Mouse (Mus musculus) neural tube, embryonic 13.5 days (tissue): ENCODE measurements around the gene Cblc. TPM values are rescaled to one million over a fixed set of nuclear protein-coding genes. Genes with fewer than 3 reads are reported as not detected.

Source experiments
- ATAC-seq: fragments of 200-750 bp; cut with Nextera tagmentation; 2 replicates; pipeline ENCODE4 v1.8.0; 2017; ENCODE audit warnings: low read depth, mild to moderate bottlenecking, moderate TSS enrichment, moderate library complexity
- H3K27ac ChIP-seq: fragments of 300-500 bp; sonication (generic); replicated peaks from 2 replicates; pipeline ENCODE4 v1.5.1; 2015; ENCODE audit warnings: moderate library complexity, mild to moderate bottlenecking, inconsistent platforms
- H3K27me3 ChIP-seq: fragments of 300-500 bp; sonication (generic); 2 replicates; pipeline ENCODE4 v1.6.1; 2015; ENCODE audit warnings: mild to moderate bottlenecking, inconsistent platforms
- H3K36me3 ChIP-seq: fragments of 300-500 bp; sonication (generic); 2 replicates; pipeline ENCODE4 v1.6.1; 2015; ENCODE audit warnings: mild to moderate bottlenecking, inconsistent platforms
- H3K4me1 ChIP-seq: fragments of 300-500 bp; sonication (generic); replicated peaks from 2 replicates; pipeline ENCODE4 v1.6.1; 2015; ENCODE audit warnings: inconsistent platforms
- H3K4me2 ChIP-seq: fragments of 300-500 bp; sonication (generic); 2 replicates; pipeline ENCODE4 v1.6.1; 2015; ENCODE audit warnings: inconsistent platforms, mild to moderate bottlenecking, moderate library complexity
- H3K4me3 ChIP-seq: fragments of 300-500 bp; sonication (generic); 2 replicates; pipeline ENCODE4 v1.5.1; 2015; ENCODE audit warnings: mild to moderate bottlenecking, inconsistent platforms
- H3K9ac ChIP-seq: fragments of 300-500 bp; sonication (generic); 2 replicates; pipeline ENCODE4 v1.6.1; 2015; ENCODE audit warnings: moderate library complexity, mild to moderate bottlenecking, inconsistent platforms
- H3K9me3 ChIP-seq: fragments of 300-500 bp; sonication (generic); 2 replicates; pipeline ENCODE4 v1.6.1; 2016; ENCODE audit warnings: inconsistent platforms
- WGBS: fragments of 180-500 bp; shearing (Covaris S2); methylation state at CpG from one replicate; pipeline ENCODE4 v1.1.7; 2015; 5-methylcytosine and 5-hydroxymethylcytosine counted together
- polyA plus RNA-seq: library from polyadenylated mRNA; unstranded; fragments of >200 nt; fragmentation: Nextera tagmentation; extraction: Ambion mirVana; gene quantifications from 2 replicates; pipeline ENCODE4 v1.2.1, GENCODE M21; 2015

The Cblc gene
- polyA plus RNA-seq, 1 experiment from 2014 or later = not detected

DNA sequence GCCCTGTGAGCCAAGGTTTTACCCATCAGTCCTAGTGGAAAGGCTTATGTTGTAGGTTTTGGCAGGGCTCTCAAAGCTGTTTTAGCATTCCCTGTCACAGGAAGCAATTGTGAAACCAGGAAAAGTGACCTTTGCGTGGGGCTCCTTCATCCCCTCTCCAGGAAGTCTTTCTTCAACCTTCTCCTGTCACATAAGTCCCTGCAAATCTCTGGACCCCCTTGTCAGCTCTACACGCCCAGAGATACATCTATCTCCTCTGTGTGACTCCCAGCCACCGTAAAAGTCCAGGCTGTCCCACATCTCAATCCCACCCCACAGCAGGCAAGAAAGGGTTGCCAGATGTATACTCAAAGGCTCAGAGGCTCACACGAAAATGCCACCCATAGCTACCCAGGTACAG, 24.9 kb downstream of the Cblc start:
- Histone ChIP-seq H3K9ac (no peak overlapping the region), H3K4me2 (no peak overlapping the region), H3K4me1 (peaks cover 21% of the 10 kb centered on the region), H3K27ac (no peak overlapping the region), H3K4me3 (no peak overlapping the region), H3K27me3 (peaks cover 44% of the 10 kb centered on the region), H3K9me3 (no peaks in the 10 kb centered on the region), H3K36me3 (no peaks in the 10 kb centered on the region)
- ATAC-seq = no peak
- WGBS = 67% methylated on average over 4 of the region's 4 CpGs

- Histone ChIP-seq H3K4me3 (peak within 1 kb of the TSS; percentile 41), H3K27me3 (peaks cover 44% of the 10 kb centered on the region), H3K36me3 (no peaks in the 10 kb centered on the region), H3K9me3 (no peaks in the 10 kb centered on the region), H3K9ac (peak within 1 kb of the TSS; percentile 72), H3K27ac (no peak within 1 kb of the TSS), H3K4me2 (peak within 1 kb of the TSS; percentile 69), H3K4me1 (peaks cover 21% of the 10 kb centered on the region)
- peak; percentile 66 for ATAC-seq
- WGBS = under 1% methylated on average over 9 of the region's 9 CpGs
Measured at GRCm38 (mm10) chr7:19770984-19771391, 25.6 kb downstream of the Cblc start, which contains the start of gene Bcam. Gene Bcam (minus strand): TSS chr7:19771016.

DNA sequence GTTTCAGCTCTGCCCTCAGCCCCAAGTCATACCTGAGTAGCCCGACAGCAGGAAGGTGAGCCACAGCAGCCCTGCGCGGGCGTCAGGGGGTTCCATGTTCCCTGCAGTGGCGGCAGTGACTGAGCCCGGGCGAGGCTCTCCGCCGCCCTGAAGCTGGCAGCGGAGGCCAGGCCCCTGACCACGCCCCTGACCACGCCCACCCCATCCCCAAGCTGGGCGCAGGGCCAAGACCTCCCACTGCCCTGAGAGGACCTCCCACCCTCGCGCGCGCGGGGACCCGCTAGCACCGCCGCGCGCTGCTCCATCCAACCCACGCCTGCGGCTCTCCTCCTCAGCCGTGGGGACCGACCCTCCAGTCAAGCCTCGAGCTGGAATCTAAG, 26.2 kb downstream of the Cblc start:
- H3K36me3 ChIP-seq = no peaks in the 10 kb centered on the region
- H3K4me2 ChIP-seq = peak overlapping the region; percentile 69
- peaks cover 21% of the 10 kb centered on the region for H3K4me1 ChIP-seq
- 0% methylated on average over 28 of the region's 28 CpGs for WGBS
- ATAC-seq = peak; percentile 76
- no peak overlapping the region for H3K27ac ChIP-seq
- peaks cover 44% of the 10 kb centered on the region for H3K27me3 ChIP-seq
- H3K9ac ChIP-seq = peak overlapping the region; percentile 72
- no peaks in the 10 kb centered on the region for H3K9me3 ChIP-seq
- peak overlapping the region; percentile 41 for H3K4me3 ChIP-seq

DNA sequence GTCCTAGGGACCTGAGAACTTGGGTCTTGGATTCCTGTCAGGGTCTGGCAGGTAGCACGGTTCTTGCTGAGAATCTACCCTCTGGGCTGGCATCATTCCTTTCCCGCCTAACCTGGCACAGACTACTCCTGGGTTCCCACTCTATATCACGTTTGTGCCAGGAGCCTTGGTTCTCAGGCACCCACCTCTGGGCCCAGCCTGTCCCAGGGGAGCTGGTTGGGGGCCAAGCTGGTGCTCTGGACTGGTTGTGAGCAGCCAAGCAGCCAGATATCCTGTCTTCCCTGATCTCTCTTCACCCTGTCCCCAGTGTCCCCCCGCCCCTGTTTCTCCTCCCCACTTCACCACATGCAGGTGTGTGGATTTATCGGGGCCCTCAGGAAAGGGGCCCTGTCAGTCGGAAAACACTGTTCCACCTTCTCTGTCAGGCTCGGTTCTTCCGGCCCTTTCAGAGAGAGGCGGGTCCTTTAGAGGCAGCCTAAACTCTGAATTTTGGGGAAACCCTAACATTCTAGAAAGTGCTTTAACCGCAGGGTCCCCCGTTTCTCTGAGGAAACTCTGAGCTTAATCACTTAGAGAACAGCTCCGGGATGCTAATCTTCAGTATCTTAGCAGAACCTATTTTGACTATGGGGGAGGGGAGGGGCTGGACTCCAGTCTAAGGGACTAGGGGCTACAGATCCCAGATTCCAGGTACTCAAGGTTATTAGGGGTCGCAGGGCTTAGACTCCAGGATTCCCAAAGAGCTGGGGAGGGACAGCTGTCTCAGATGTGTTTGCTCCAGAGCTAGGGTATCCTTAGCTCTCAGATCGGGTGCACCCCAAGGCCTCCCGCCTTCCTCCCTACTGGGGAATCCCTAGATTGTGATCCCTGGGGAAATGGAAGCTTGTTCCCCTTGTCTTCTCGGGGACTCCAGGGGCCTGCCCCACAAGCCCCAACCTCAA, 26.9 kb downstream of the Cblc start:
- peaks cover 44% of the 10 kb centered on the region for H3K27me3 ChIP-seq
- WGBS = 12% methylated on average over 16 of the region's 16 CpGs
- no peaks in the 10 kb centered on the region for H3K36me3 ChIP-seq
- H3K4me1 ChIP-seq = peaks cover 21% of the 10 kb centered on the region
- H3K9ac ChIP-seq = peak overlapping the region; percentile 72
- H3K27ac ChIP-seq = no peak overlapping the region
- no peaks in the 10 kb centered on the region for H3K9me3 ChIP-seq
- H3K4me2 ChIP-seq = peak overlapping the region; percentile 69
- H3K4me3 ChIP-seq = peak overlapping the region; percentile 41
- ATAC-seq = peak; percentile 4; the same call in 1 of the 2 replicates

GRCm38 (mm10) chr7:19769001-19769400, 27.6 kb downstream of the Cblc start:
- 34% methylated on average over 4 of the region's 4 CpGs for WGBS
- Histone ChIP-seq H3K4me1 (peaks cover 21% of the 10 kb centered on the region), H3K9ac (no peak overlapping the region), H3K4me3 (no peak overlapping the region), H3K4me2 (no peak overlapping the region), H3K27me3 (peaks cover 44% of the 10 kb centered on the region), H3K9me3 (no peaks in the 10 kb centered on the region), H3K36me3 (no peaks in the 10 kb centered on the region), H3K27ac (no peak overlapping the region)
- ATAC-seq = no peak

DNA sequence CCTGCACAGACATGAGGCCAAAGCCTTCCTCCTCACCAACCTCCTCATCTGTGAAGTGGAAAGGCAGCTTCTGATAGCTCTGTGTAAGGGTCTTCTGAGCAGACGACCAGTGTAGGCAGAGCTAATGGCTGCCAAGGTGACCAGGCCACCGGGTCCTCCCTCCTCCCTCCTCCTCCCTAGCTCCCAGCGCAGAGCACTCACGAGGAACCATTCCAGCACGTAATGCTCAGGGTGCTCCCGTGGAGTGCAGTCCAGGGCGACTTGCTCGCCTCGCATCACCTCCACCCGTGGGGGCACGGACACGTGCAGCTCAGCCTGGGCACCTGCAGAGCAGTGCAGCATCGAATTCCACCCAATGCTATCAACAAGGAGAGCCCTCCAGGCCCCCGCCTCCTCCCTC, 28.4 kb downstream of the Cblc start:
- 74% methylated on average over 14 of the region's 14 CpGs for WGBS
- no peak overlapping the region for H3K27ac ChIP-seq
- H3K9me3 ChIP-seq = no peaks in the 10 kb centered on the region
- peaks cover 44% of the 10 kb centered on the region for H3K27me3 ChIP-seq
- H3K9ac ChIP-seq = no peak overlapping the region
- no peaks in the 10 kb centered on the region for H3K36me3 ChIP-seq
- H3K4me2 ChIP-seq = no peak overlapping the region
- H3K4me3 ChIP-seq = no peak overlapping the region
- no peak for ATAC-seq
- peaks cover 21% of the 10 kb centered on the region for H3K4me1 ChIP-seq

DNA sequence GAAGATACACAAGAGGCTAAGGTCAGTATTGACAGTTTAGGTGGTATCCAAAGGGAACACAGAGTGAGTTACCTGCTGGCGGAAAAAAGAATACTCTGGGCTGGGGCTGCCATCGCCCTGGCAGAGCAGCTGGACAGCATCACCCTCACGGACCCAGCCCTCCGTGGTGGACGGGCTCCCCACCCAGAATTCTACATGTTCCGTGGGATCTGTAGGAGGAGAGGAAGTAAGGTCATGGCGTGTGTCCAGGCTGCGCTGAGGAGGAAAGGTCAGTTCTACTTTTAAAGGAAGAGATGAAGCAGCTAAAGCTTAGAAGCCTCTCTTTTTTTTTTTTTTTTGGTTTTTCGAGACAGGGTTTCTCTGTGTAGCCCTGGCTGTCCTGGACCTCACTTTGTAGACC, 32.0 kb downstream of the Cblc start:
- no peak for ATAC-seq
- Histone ChIP-seq H3K27ac (no peak overlapping the region), H3K27me3 (peaks cover 17% of the 10 kb centered on the region), H3K4me1 (peaks cover 3% of the 10 kb centered on the region), H3K9ac (no peak overlapping the region), H3K4me3 (no peak overlapping the region), H3K9me3 (no peaks in the 10 kb centered on the region), H3K4me2 (no peak overlapping the region), H3K36me3 (no peaks in the 10 kb centered on the region)
- WGBS = 92% methylated on average over 8 of the region's 9 CpGs

DNA sequence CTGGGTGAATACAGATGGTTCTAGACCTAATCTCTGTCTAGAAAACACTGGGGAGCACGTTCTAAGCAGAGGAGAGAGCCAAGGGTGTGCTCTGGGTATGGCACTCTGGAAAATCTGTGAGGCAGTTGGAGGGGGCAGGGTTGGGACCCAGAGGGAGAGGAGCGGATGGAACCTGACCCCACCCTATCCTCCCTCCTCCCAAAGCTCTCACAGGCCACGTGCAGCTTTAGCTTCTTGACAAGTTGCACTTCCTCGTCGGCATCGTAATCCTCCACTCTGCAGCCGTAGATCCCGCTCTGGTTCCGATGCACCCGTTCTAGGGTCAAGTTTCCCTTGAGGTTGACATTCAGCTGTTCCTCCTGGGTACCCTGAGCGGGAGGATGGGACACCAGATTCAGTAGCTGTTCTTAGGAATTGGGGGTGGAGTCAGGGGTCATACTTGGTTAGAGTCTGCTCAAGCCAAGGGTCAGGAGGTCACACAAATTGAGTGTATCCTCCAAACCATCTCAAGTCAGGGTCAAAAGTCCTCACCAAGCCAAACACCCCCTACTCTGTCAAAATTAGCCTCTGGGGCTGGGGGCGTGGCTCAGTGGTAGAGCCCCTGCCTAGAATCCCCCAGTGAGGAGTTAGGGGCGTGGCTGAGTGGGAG, 32.7 kb downstream of the Cblc start:
- no peak for ATAC-seq
- H3K9ac ChIP-seq = no peak overlapping the region

GRCm38 (mm10) chr7:19762283-19762682, 34.3 kb downstream of the Cblc start:
- H3K4me1 ChIP-seq = no peaks in the 10 kb centered on the region
- WGBS = 90% methylated on average over 11 of the region's 11 CpGs
- no peak overlapping the region for H3K4me3 ChIP-seq

More for the DNA sequence above, 32.7 kb downstream of the Cblc start:
- Histone ChIP-seq H3K27ac (no peak overlapping the region), H3K4me3 (no peak overlapping the region), H3K9me3 (no peaks in the 10 kb centered on the region), H3K4me1 (no peaks in the 10 kb centered on the region), H3K36me3 (no peaks in the 10 kb centered on the region), H3K4me2 (no peak overlapping the region), H3K27me3 (peaks cover 11% of the 10 kb centered on the region)
- WGBS = 87% methylated on average over 13 of the region's 13 CpGs

GRCm38 (mm10) chr7:19760021-19760420, 36.6 kb downstream of the Cblc start:
- no peaks in the 10 kb centered on the region for H3K9me3 ChIP-seq
- WGBS = 92% methylated on average over 13 of the region's 13 CpGs
- no peak for ATAC-seq
- H3K27ac ChIP-seq = no peak overlapping the region
- H3K4me2 ChIP-seq = no peak overlapping the region
- no peaks in the 10 kb centered on the region for H3K4me1 ChIP-seq
- H3K36me3 ChIP-seq = no peaks in the 10 kb centered on the region
- H3K9ac ChIP-seq = no peak overlapping the region
- H3K27me3 ChIP-seq = no peaks in the 10 kb centered on the region
- H3K4me3 ChIP-seq = no peak overlapping the region

More at GRCm38 (mm10) chr7:19762283-19762682, 34.3 kb downstream of the Cblc start:
- no peak for ATAC-seq
- Histone ChIP-seq H3K9ac (no peak overlapping the region), H3K4me2 (no peak overlapping the region), H3K9me3 (no peaks in the 10 kb centered on the region), H3K27ac (no peak overlapping the region), H3K36me3 (no peaks in the 10 kb centered on the region), H3K27me3 (no peaks in the 10 kb centered on the region)

DNA sequence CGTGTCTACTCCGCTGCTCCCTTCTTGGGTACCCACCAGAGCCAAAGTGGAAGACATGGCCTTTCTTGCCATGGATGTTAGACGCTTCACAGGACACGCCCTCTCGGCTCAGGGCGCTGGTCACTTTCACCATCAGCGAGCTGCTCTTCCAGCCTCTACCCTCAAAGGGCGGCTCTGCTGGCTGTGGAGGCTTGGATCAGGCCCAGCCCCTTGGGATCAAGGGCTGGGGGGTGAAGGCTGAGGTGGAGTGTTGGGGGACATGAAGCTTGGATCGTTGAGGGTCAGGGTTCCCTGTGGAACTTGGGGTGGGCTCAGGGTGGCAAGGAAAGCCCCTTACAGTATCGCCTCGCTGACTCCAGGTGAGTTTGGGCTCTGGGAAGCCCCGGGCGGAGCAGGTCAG, 38.0 kb downstream of the Cblc start:
- no peak for ATAC-seq
- no peaks in the 10 kb centered on the region for H3K4me1 ChIP-seq
- no peaks in the 10 kb centered on the region for H3K36me3 ChIP-seq
- H3K27me3 ChIP-seq = no peaks in the 10 kb centered on the region
- no peak overlapping the region for H3K4me2 ChIP-seq
- no peak overlapping the region for H3K27ac ChIP-seq
- H3K4me3 ChIP-seq = no peak overlapping the region
- no peak overlapping the region for H3K9ac ChIP-seq
- WGBS = 92% methylated on average over 13 of the region's 13 CpGs
- no peaks in the 10 kb centered on the region for H3K9me3 ChIP-seq
